In the genomic region with DNA sequence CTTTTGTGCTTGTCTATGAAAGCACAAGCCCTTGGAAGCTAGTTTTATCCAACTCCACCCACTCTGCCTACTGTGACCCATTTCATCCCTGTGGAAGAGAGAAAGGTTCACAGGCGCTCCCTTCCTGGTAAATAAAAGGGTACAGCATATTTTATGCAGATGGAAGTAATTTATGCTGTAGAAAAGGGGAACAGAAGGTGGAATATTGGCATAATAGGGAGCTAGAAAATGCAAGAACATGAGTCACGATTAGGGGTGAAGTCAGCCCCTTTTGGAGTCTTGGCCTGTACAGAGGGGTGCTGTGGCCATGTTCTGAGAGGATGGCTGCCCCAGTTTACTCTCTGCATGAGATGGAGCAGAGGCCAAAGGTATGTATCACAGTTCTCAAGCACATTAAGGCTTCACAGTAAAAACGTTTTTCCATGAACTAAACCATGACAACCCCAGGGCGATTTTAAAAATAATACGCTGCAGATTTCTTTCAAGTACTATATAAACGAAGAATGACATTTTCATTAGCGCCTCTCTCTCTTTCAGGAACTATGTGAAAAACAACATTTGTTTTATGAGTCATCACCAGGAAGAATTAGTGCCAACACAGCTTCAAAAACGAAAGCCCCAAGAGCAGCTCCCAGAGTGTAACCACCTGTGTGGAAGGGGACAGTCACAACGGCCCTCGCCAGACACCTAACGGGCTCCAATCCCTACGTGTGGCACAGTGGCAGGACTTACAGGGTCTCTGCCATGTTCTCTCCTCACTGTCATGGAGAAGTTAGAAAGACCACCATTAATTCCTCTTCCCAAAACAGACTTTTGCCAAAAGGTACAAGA, we compare ENCODE assay signal across 14 mouse cellular contexts. TPM values are rescaled to one million over a fixed set of nuclear protein-coding genes. Genes with fewer than 3 reads are reported as not detected.
DNase-seq lines count a peak whose midpoint lies in the region; ATAC-seq and TF ChIP-seq lines count a peak whose summit lies in the region.
"Had no signal": no experiment of that assay in that cellular context is flagged by ENCODE, and none has a peak within 500 bp of the region (broad histone marks: within the 10 kb centered on the region; RNA-seq: fewer than 3 reads in every experiment).

No protein-coding gene starts in this region.

- no peak for DNase-seq in heart, adult 2 months
- peak; percentile 71 to 86 for DNase-seq in cerebellum, adult 2 months
- peak; percentile 61 for DNase-seq in layer of hippocampus, adult 9-11 months
- DNase-seq in ovary, postnatal 14 days (ENCODE audit: low spot score): no peak
- DNase-seq in neural tube, embryonic 10.5 days (ENCODE audit: extremely low spot score, low spot score): no peak
- DNase-seq: adrenal gland, adult 2 months; liver, embryonic 13.5 days; lung, postnatal 4 days had no signal

- TF ChIP-seq POLR2A in heart, adult 2 months (IDR thresholded peaks at IDR 0.05; ENCODE audit: insufficient read depth, low read depth, low read length): no peak
- TF ChIP-seq POLR2A in bone marrow macrophage, adult 2 months (IDR thresholded peaks at IDR 0.05; ENCODE audit: borderline replicate concordance, low read depth, low read length): no peak
- TF ChIP-seq POLR2A in cerebellum, adult 2 months (IDR thresholded peaks at IDR 0.05; ENCODE audit: borderline replicate concordance, insufficient read depth, low read length): no peak

- H3K4me2 ChIP-seq in heart, embryonic 11.5 days: no peak overlapping the region
- H3K4me2 ChIP-seq: liver, embryonic 13.5 days had no signal

- no peak overlapping the region for H3K4me3 ChIP-seq in heart, adult 2 months
- H3K4me3 ChIP-seq in heart, embryonic 11.5 days (ENCODE audit: low read depth, low read length): no peak overlapping the region
- H3K4me3 ChIP-seq in bone marrow macrophage, adult 2 months (ENCODE audit: insufficient read depth, low read length): no peak overlapping the region
- no peak overlapping the region for H3K4me3 ChIP-seq in cerebellum, adult 2 months (replicated peaks; ENCODE audit: insufficient read depth, low read depth, low read length)
- H3K4me3 ChIP-seq: heart, embryonic 10.5 days; liver, embryonic 13.5 days had no signal

- peaks cover 18% of the 10 kb centered on the region for H3K4me1 ChIP-seq in heart, adult 2 months (ENCODE audit: control insufficient read depth, insufficient read depth, low read length)
- H3K4me1 ChIP-seq in heart, embryonic 11.5 days (ENCODE audit: control insufficient read depth, insufficient read depth, low read length): no peaks in the 10 kb centered on the region
- peaks cover 33% of the 10 kb centered on the region for H3K4me1 ChIP-seq in bone marrow macrophage, adult 2 months (ENCODE audit: control insufficient read depth, insufficient read depth, low read length)
- H3K4me1 ChIP-seq in cerebellum, adult 2 months (ENCODE audit: control insufficient read depth, insufficient read depth, low read length): peaks cover 36% of the 10 kb centered on the region
- H3K4me1 ChIP-seq: liver, embryonic 13.5 days had no signal

- ATAC-seq in heart, embryonic 11.5 days (replicated peaks; ENCODE audit: insufficient number of reproducible peaks, low FRiP score, low TSS enrichment): no peak
- no peak for ATAC-seq in megakaryocyte, adult 5-6 weeks (ENCODE audit: poor library complexity, severe bottlenecking)
- ATAC-seq: intestine, embryonic 16.5 days had no signal

- H3K36me3 ChIP-seq in heart, adult 2 months (ENCODE audit: control insufficient read depth, insufficient read depth, low read length): peaks cover 5% of the 10 kb centered on the region
- peaks cover 7% of the 10 kb centered on the region for H3K36me3 ChIP-seq in heart, embryonic 11.5 days (ENCODE audit: control insufficient read depth, insufficient read depth, low read length)

- H3K9ac ChIP-seq in heart, adult 2 months (ENCODE audit: low read depth, low read length): no peak overlapping the region
- no peak overlapping the region for H3K9ac ChIP-seq in heart, embryonic 11.5 days (ENCODE audit: low read depth, low read length)
- H3K9ac ChIP-seq: liver, embryonic 13.5 days had no signal

- peak overlapping the region; percentile 26; the same call in 1 of the 2 replicates for H3K27ac ChIP-seq in heart, adult 2 months
- H3K27ac ChIP-seq in heart, embryonic 11.5 days (ENCODE audit: low read depth, low read length): no peak overlapping the region
- peak overlapping the region; percentile 50 for H3K27ac ChIP-seq in bone marrow macrophage, adult 2 months (ENCODE audit: insufficient read depth, low read depth, low read length)
- peak overlapping the region; percentile 94 for H3K27ac ChIP-seq in cerebellum, adult 2 months (ENCODE audit: insufficient read depth, low read length)
- H3K27ac ChIP-seq: heart, embryonic 10.5 days; liver, embryonic 13.5 days had no signal

- H3K79me2 ChIP-seq in heart, adult 2 months (replicated peaks; ENCODE audit: control insufficient read depth, insufficient read depth, low read length): no peaks in the 10 kb centered on the region

- no peaks in the 10 kb centered on the region for H3K27me3 ChIP-seq in heart, adult 2 months (ENCODE audit: control insufficient read depth, insufficient read depth, low read length)
- H3K27me3 ChIP-seq in heart, embryonic 11.5 days (ENCODE audit: control insufficient read depth, insufficient read depth, low read length): no peaks in the 10 kb centered on the region
- H3K27me3 ChIP-seq in cerebellum, adult 2 months (ENCODE audit: control insufficient read depth, insufficient read depth, low read length): no peaks in the 10 kb centered on the region
- H3K27me3 ChIP-seq: liver, embryonic 13.5 days had no signal

- H3K9me3 ChIP-seq in heart, embryonic 11.5 days (replicated peaks; ENCODE audit: control insufficient read depth, low read length): no peaks in the 10 kb centered on the region
- H3K9me3 ChIP-seq: heart, embryonic 10.5 days; liver, embryonic 13.5 days had no signal

- intact Hi-C loops in heart, adult 2 months (cut with DNase I): no loop called here

- 62% methylated on average over 12 of the region's 12 CpGs for WGBS in heart, adult 2 months
- WGBS in heart, embryonic 11.5 days (ENCODE audit: insufficient replicate concordance): 81% methylated on average over 12 of the region's 12 CpGs
- 14% methylated on average over 12 of the region's 12 CpGs for WGBS in cerebellum, adult 2 months

- TF ChIP-seq EP300 in heart, adult 2 months (IDR thresholded peaks at IDR 0.05; ENCODE audit: insufficient read depth, low read depth, low read length): no peak

- TF ChIP-seq CTCF in heart, adult 2 months (IDR thresholded peaks at IDR 0.05): no peak
- TF ChIP-seq CTCF in bone marrow macrophage, adult 2 months (IDR thresholded peaks at IDR 0.05; ENCODE audit: low read depth, low read length): no peak
- no peak for TF ChIP-seq CTCF in cerebellum, adult 2 months (IDR thresholded peaks at IDR 0.05; ENCODE audit: borderline replicate concordance, insufficient read depth, low read depth, low read length)

RNA-seq across cellular contexts. Expression of gene Tbpl1, which starts 30.0 kb away (rescaled TPM):
- 10 to 100 TPM; 20.8 to 23.0 TPM for total RNA-seq in heart, adult 2 months (2021)
- 15.1 and 15.3 TPM in 2 replicates for polyA plus RNA-seq in heart, adult 2 months (2012; rRNA removed)
- 57.8 and 59.9 TPM in 2 replicates for polyA plus RNA-seq in heart, embryonic 11.5 days (2014; fragmentation: Nextera tagmentation; extraction: Ambion mirVana)
- polyA plus RNA-seq in bone marrow macrophage, adult 2 months (2012; ENCODE audit: insufficient read depth, insufficient read length, missing spikeins): 39.2 and 44.5 TPM in 2 replicates
- 57.6 and 64.2 TPM in 2 replicates for polyA plus RNA-seq in cerebellum, adult 2 months (2012; rRNA removed)
- total RNA-seq in megakaryocyte, adult 5-6 weeks (2015): 37.3 and 47.3 TPM in 2 replicates
- total RNA-seq in megakaryocyte, adult 5-6 weeks (2017): 31.0 and 43.9 TPM in 2 replicates

RNA-seq across cellular contexts. Expression of gene Slc2a12, which starts 56.9 kb away (rescaled TPM):
- 10 to 100 TPM; 12.7 to 15.7 TPM for total RNA-seq in heart, adult 2 months (2021)
- polyA plus RNA-seq in heart, adult 2 months (2012; rRNA removed): 5.0 and 7.7 TPM in 2 replicates
- 1.9 and 2.5 TPM in 2 replicates for polyA plus RNA-seq in heart, embryonic 11.5 days (2014; fragmentation: Nextera tagmentation; extraction: Ambion mirVana)
- polyA plus RNA-seq in bone marrow macrophage, adult 2 months (2012; ENCODE audit: insufficient read depth, insufficient read length, missing spikeins): not detected in 2 replicates
- polyA plus RNA-seq in cerebellum, adult 2 months (2012; rRNA removed): 1.3 and 2.8 TPM in 2 replicates
- total RNA-seq in megakaryocyte, adult 5-6 weeks (2015): not detected in 2 replicates
- 0.11 TPM in 1 of 2 replicates, not detected in the other for total RNA-seq in megakaryocyte, adult 5-6 weeks (2017)
- total RNA-seq: common myeloid progenitor, adult 5-6 weeks had no signal

Comparison
In these comparisons a context has a peak if more than half of its experiments do, and no peak if none do; other contexts are left out.
1. DNase-seq: peak in cerebellum, adult 2 months (2 of 2) and layer of hippocampus, adult 9-11 months (single experiment); none in heart, adult 2 months (0 of 2), ovary, postnatal 14 days (single experiment) and neural tube, embryonic 10.5 days (single experiment).